Mouse (Mus musculus) CH12.LX (cell line): ENCODE measurements around the gene Prcc. TPM values are rescaled to one million over a fixed set of nuclear protein-coding genes. Genes with fewer than 3 reads are reported as not detected.

ENCODE experiments used
- DNase-seq: peaks from one replicate; pipeline ENCODE4 v3.0.0-alpha.2; 2013; ENCODE audit errors: extremely low read depth
- H3K27ac ChIP-seq: 2 replicates; pipeline ENCODE4 v1.5.1; 2012; ENCODE audit warnings: low read depth, mild to moderate bottlenecking, control low read depth, moderate library complexity; ENCODE audit not compliant: insufficient read depth
- H3K27me3 ChIP-seq: replicated peaks from 2 replicates; pipeline ENCODE3; 2012; ENCODE audit warnings: inconsistent platforms
- H3K36me3 ChIP-seq, 2 experiments: replicated peaks in 1 of 2; 2 replicates each; pipeline versions ENCODE3 to v1.6.1; 2012; ENCODE audit warnings: inconsistent platforms in 1 of 2, low read length in 1 of 2, mild to moderate bottlenecking in 1 of 2, mixed read lengths in 1 of 2, moderate library complexity in 1 of 2; ENCODE audit not compliant: control insufficient read depth in 1 of 2, insufficient read depth in 1 of 2
- H3K4me1 ChIP-seq, 2 experiments: 2 replicates each; pipeline ENCODE4 v1.6.1; 2012; ENCODE audit warnings: inconsistent platforms in 1 of 2, moderate library complexity in 1 of 2; ENCODE audit not compliant: insufficient read depth in 2 of 2, control insufficient read depth in 1 of 2
- H3K4me2 ChIP-seq: 2 replicates; pipeline ENCODE4 v1.6.1; 2012; ENCODE audit warnings: low read depth, mild to moderate bottlenecking, control low read depth; ENCODE audit not compliant: poor library complexity, insufficient read depth, severe bottlenecking
- H3K4me3 ChIP-seq, 3 experiments: fragments of 150-350 bp in 1 of 3; sonication (generic) in 1 of 3; replicated peaks in 1 of 3; 2 replicates each; pipeline versions ENCODE3 to v1.5.1; 2011 to 2012; ENCODE audit warnings: low read depth in 2 of 3, low read length in 2 of 3, mild to moderate bottlenecking in 2 of 3, moderate library complexity in 2 of 3, control low read depth in 1 of 3, improper control_type of control experiment in 1 of 3, inconsistent platforms in 1 of 3, mixed read lengths in 1 of 3; ENCODE audit not compliant: poor library complexity in 1 of 3
- H3K79me2 ChIP-seq: replicated peaks from 2 replicates; pipeline ENCODE4 v1.6.1; 2012; ENCODE audit warnings: mild to moderate bottlenecking, moderate library complexity; ENCODE audit not compliant: control insufficient read depth, poor library complexity, insufficient read depth, severe bottlenecking; ENCODE audit errors: extremely low read depth
- H3K9ac ChIP-seq: 2 replicates; pipeline ENCODE4 v1.6.1; 2012; ENCODE audit warnings: low read depth, mild to moderate bottlenecking, control low read depth, moderate library complexity; ENCODE audit not compliant: insufficient read depth
- H3K9me3 ChIP-seq: replicated peaks from 2 replicates; pipeline ENCODE3; 2012; ENCODE audit warnings: low read length, inconsistent platforms, mixed read lengths
- BHLHE40 ChIP-seq: IDR thresholded peaks from 2 replicates; pipeline ENCODE4 v1.6.1; 2011; ENCODE audit warnings: mild to moderate bottlenecking, low read depth, low read length, improper control_type of control experiment
- CHD1 ChIP-seq: IDR thresholded peaks from 2 replicates; pipeline ENCODE4 v1.6.1; 2012; ENCODE audit warnings: low read depth, low read length, improper control_type of control experiment, inconsistent platforms
- CHD2 ChIP-seq: IDR thresholded peaks from 2 replicates; pipeline ENCODE4 v1.6.1; 2011; ENCODE audit warnings: low read length, improper control_type of control experiment
- CTCF ChIP-seq, 2 experiments: IDR thresholded peaks in 1 of 2; conservative IDR thresholded peaks in 1 of 2; 2 replicates each; pipeline ENCODE4 v1.5.1; 2011 to 2012; ENCODE audit warnings: low read depth in 2 of 2, low read length in 2 of 2, improper control_type of control experiment in 1 of 2, inconsistent platforms in 1 of 2, mild to moderate bottlenecking in 1 of 2, moderate library complexity in 1 of 2
- E2F4 ChIP-seq: IDR thresholded peaks from 2 replicates; pipeline ENCODE4 v1.6.1; 2011; ENCODE audit warnings: low read depth, low read length, improper control_type of control experiment; ENCODE audit not compliant: insufficient replicate concordance
- ELF1 ChIP-seq: IDR thresholded peaks from 2 replicates; pipeline ENCODE4 v1.6.1; 2014; ENCODE audit warnings: low read depth, mild to moderate bottlenecking, inconsistent platforms, low read length, improper control_type of control experiment
- EP300 ChIP-seq: IDR thresholded peaks from 2 replicates; pipeline ENCODE4 v1.6.1; 2011; ENCODE audit warnings: low read length, improper control_type of control experiment
- ETS1 ChIP-seq: conservative IDR thresholded peaks from 2 replicates; pipeline ENCODE4 v1.6.1; 2012; ENCODE audit warnings: low read depth, mild to moderate bottlenecking, inconsistent platforms, low read length, improper control_type of control experiment, moderate library complexity
- GABPA ChIP-seq: IDR thresholded peaks from 2 replicates; pipeline ENCODE4 v1.6.1; 2012; ENCODE audit warnings: low read depth, low read length, improper control_type of control experiment, inconsistent platforms; ENCODE audit not compliant: insufficient replicate concordance
- HCFC1 ChIP-seq: IDR thresholded peaks from 2 replicates; pipeline ENCODE4 v1.6.1; 2012; ENCODE audit warnings: low read depth, mild to moderate bottlenecking, inconsistent platforms, low read length, improper control_type of control experiment
- IRF4 ChIP-seq: IDR thresholded peaks from 2 replicates; pipeline ENCODE4 v1.6.1; 2014; ENCODE audit warnings: low read depth, mild to moderate bottlenecking, inconsistent platforms, low read length, improper control_type of control experiment
- JUN ChIP-seq: IDR thresholded peaks from 2 replicates; pipeline ENCODE4 v1.6.1; 2011; ENCODE audit warnings: low read depth, mild to moderate bottlenecking, low read length, improper control_type of control experiment, moderate library complexity; ENCODE audit not compliant: insufficient read depth
- JUND ChIP-seq: conservative IDR thresholded peaks from 2 replicates; pipeline ENCODE4 v1.6.1; 2011; ENCODE audit warnings: low read depth, low read length, improper control_type of control experiment
- KAT2A ChIP-seq: IDR thresholded peaks from 2 replicates; pipeline ENCODE4 v1.6.1; 2012; ENCODE audit warnings: low read length, improper control_type of control experiment, inconsistent platforms; ENCODE audit not compliant: insufficient replicate concordance
- MAFK ChIP-seq: IDR thresholded peaks from 2 replicates; pipeline ENCODE4 v1.6.1; 2011; ENCODE audit warnings: low read length, improper control_type of control experiment; ENCODE audit not compliant: insufficient replicate concordance
- MAX ChIP-seq: IDR thresholded peaks from 2 replicates; pipeline ENCODE4 v1.6.1; 2011; ENCODE audit warnings: low read length, improper control_type of control experiment
- MAZ ChIP-seq: IDR thresholded peaks from 2 replicates; pipeline ENCODE4 v1.6.1; 2012; ENCODE audit warnings: low read depth, mild to moderate bottlenecking, inconsistent platforms, low read length, improper control_type of control experiment, moderate library complexity
- MEF2A ChIP-seq: IDR thresholded peaks from 2 replicates; pipeline ENCODE4 v1.6.1; 2014; ENCODE audit warnings: low read depth, mild to moderate bottlenecking, inconsistent platforms, low read length, improper control_type of control experiment, borderline replicate concordance
- MXI1 ChIP-seq: IDR thresholded peaks from 2 replicates; pipeline ENCODE4 v1.6.1; 2011; ENCODE audit warnings: mild to moderate bottlenecking, low read depth, low read length, improper control_type of control experiment
- MYC ChIP-seq: IDR thresholded peaks from 2 replicates; pipeline ENCODE4 v1.6.1; 2011; ENCODE audit warnings: low read depth, mild to moderate bottlenecking, improper control_type of control experiment, low read length
- NELFE ChIP-seq: IDR thresholded peaks from 2 replicates; pipeline ENCODE4 v1.6.1; 2011; ENCODE audit warnings: low read depth, low read length, improper control_type of control experiment
- NRF1 ChIP-seq: IDR thresholded peaks from 2 replicates; pipeline ENCODE4 v1.6.1; 2014; ENCODE audit warnings: low read depth, mild to moderate bottlenecking, inconsistent platforms, low read length, improper control_type of control experiment, moderate library complexity
- PAX5 ChIP-seq: IDR thresholded peaks from 2 replicates; pipeline ENCODE4 v1.6.1; 2012; ENCODE audit warnings: low read length, inconsistent platforms, mixed read lengths
- POLR2A ChIP-seq: IDR thresholded peaks from 2 replicates; pipeline ENCODE4 v1.6.1; 2011; ENCODE audit warnings: low read depth, mild to moderate bottlenecking, improper control_type of control experiment, low read length
- POLR2AphosphoS2 ChIP-seq: IDR thresholded peaks from 2 replicates; pipeline ENCODE4 v1.6.1; 2011; ENCODE audit warnings: low read depth, low read length, improper control_type of control experiment
- RAD21 ChIP-seq: IDR thresholded peaks from 2 replicates; pipeline ENCODE4 v1.6.1; 2011; ENCODE audit warnings: low read depth, mild to moderate bottlenecking, low read length, improper control_type of control experiment, moderate library complexity
- RCOR1 ChIP-seq: conservative IDR thresholded peaks from 2 replicates; pipeline ENCODE4 v1.6.1; 2012; ENCODE audit warnings: low read depth, mild to moderate bottlenecking, inconsistent platforms, low read length, improper control_type of control experiment
- SIN3A ChIP-seq: IDR thresholded peaks from 2 replicates; pipeline ENCODE4 v1.6.1; 2012; ENCODE audit warnings: low read length, improper control_type of control experiment, inconsistent platforms
- SMC3 ChIP-seq: IDR thresholded peaks from 2 replicates; pipeline ENCODE4 v1.6.1; 2011; ENCODE audit warnings: low read depth, low read length, improper control_type of control experiment
- TBP ChIP-seq: conservative IDR thresholded peaks from 2 replicates; pipeline ENCODE4 v1.6.1; 2011; ENCODE audit warnings: low read depth, low read length, improper control_type of control experiment
- TCF12 ChIP-seq: IDR thresholded peaks from 2 replicates; pipeline ENCODE4 v1.6.1; 2014; ENCODE audit warnings: low read depth, mild to moderate bottlenecking, inconsistent platforms, low read length, improper control_type of control experiment
- UBTF ChIP-seq: IDR thresholded peaks from 2 replicates; pipeline ENCODE4 v1.6.1; 2012; ENCODE audit warnings: low read depth, mild to moderate bottlenecking, inconsistent platforms, low read length, improper control_type of control experiment, moderate library complexity
- USF1 ChIP-seq: IDR thresholded peaks from 2 replicates; pipeline ENCODE4 v1.6.1; 2014; ENCODE audit warnings: low read depth, mild to moderate bottlenecking, inconsistent platforms, low read length, improper control_type of control experiment
- USF2 ChIP-seq: conservative IDR thresholded peaks from 2 replicates; pipeline ENCODE4 v1.6.1; 2011; ENCODE audit warnings: low read depth, low read length, improper control_type of control experiment
- ZC3H11A ChIP-seq: IDR thresholded peaks from 2 replicates; pipeline ENCODE4 v1.6.1; 2012; ENCODE audit warnings: low read depth, mild to moderate bottlenecking, inconsistent platforms, low read length, improper control_type of control experiment
- ZKSCAN1 ChIP-seq: IDR thresholded peaks from 2 replicates; pipeline ENCODE4 v1.6.1; 2012; ENCODE audit warnings: low read depth, inconsistent platforms, low read length, improper control_type of control experiment, borderline replicate concordance
- ZMIZ1 ChIP-seq: IDR thresholded peaks from 2 replicates; pipeline ENCODE4 v1.6.1; 2012; ENCODE audit warnings: low read depth, mild to moderate bottlenecking, inconsistent platforms, low read length, improper control_type of control experiment
- ZNF384 ChIP-seq: IDR thresholded peaks from 2 replicates; pipeline ENCODE4 v1.6.1; 2012; ENCODE audit warnings: low read depth, low read length, improper control_type of control experiment, inconsistent platforms
- dilution Hi-C: fragments of 300-500 bp; cut with MboI; formaldehyde crosslinking; loops from 2 replicates; pipeline ENCODE4 v1.14.3; 2020; ENCODE audit warnings: low sequenced_read_pairs; ENCODE audit not compliant: extremely low pct_unique_long_range_greater_than_20kb, extremely low pct_ligation_motif_present
- in situ Hi-C: fragments of 300-500 bp; cut with MboI; formaldehyde crosslinking; loops from 3 replicates; pipeline ENCODE4 v1.14.3; 2019; ENCODE audit warnings: low sequenced_read_pairs, low pct_ligation_motif_present, low pct_unique_long_range_greater_than_20kb, mixed read lengths
- polyA plus RNA-seq: library from polyadenylated mRNA; unstranded; fragments of >175 nt; gene quantifications from 2 replicates; pipeline ENCODE4 v1.2.1, GENCODE M21; 2012; ENCODE audit warnings: low read depth; ENCODE audit not compliant: insufficient read length
- total RNA-seq, 2 experiments: library from RNA; depleted of rRNA; stranded (reverse); fragments of 300-350 nt in 1 of 2; fragments of >200 nt in 1 of 2; gene quantifications; 2 replicates each; pipeline ENCODE4 v1.2.3; 2012 to 2014

The Prcc gene
- total and polyA plus RNA-seq, 3 experiments: 26.4 to 58.5 (median 48.6) TPM

DNA sequence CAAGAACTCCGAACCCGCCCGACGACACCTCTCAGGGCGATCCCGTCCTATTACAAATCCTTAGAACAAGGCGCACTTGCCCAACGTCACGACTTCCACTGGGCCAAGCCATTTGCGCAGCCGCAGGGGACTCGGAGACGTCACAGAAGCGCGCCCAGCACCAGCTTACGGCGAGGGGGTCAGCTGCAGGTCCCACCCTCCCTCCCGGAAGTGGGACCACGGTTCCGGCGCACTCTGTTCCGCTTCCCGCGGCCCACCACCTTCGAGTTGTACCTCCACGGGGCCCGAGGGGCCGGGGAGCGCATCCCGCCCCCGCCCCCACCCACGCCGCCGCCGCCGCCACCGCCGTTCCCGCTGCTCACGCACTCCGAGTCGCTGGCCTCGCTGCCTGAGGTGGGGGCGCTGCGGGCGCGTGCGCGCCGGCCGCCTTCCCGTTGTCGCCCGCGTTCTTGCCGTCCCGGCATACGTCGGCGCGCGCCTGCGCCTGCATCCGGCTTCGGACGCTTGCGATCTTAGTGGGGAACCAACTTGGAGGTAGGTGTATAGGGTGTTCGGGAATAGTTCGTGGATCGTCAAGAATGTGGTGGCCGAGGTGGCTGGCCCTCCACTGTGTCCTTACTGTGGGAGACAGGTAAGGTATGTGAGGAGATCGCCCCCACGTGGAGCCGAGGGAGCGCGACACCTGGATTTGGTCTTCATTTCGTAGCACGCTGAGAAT, 44.8 kb upstream of the Prcc start, which contains the start of the genes Isg20l2 and Rrnad1:
Gene Isg20l2 (plus strand): TSS at position 237 of the 718 bp plus-strand sequence.
Gene Rrnad1 (minus strand): TSS at position 640 of the 718 bp plus-strand sequence.
- in situ Hi-C loops: no loop called here
- peak within 1 kb of the TSS; percentile 100 for H3K4me2 ChIP-seq
- no peaks in the 10 kb centered on the region for H3K27me3 ChIP-seq
- H3K9me3 ChIP-seq: no peaks in the 10 kb centered on the region
- H3K36me3 ChIP-seq: peaks cover 44 to 62% of the 10 kb centered on the region in 2 experiments
- peak; percentile 97 for DNase-seq
- H3K4me1 ChIP-seq: peaks cover 10 to 45% of the 10 kb centered on the region in 2 experiments
- peaks cover 62% of the 10 kb centered on the region for H3K79me2 ChIP-seq
- TF ChIP-seq ELF1: peak; percentile 90
- no peak for TF ChIP-seq MAFK
- TF ChIP-seq TCF12: peak; percentile 33; the same call in 1 of the 2 replicates
- no peak for TF ChIP-seq POLR2AphosphoS2
- peak; percentile 82; the same call in 1 of the 2 replicates for TF ChIP-seq MYC
- TF ChIP-seq CHD2: peak; percentile 42; the same call in 1 of the 2 replicates
- peak; percentile 48 to 74; a peak in 3 of 4 replicates for TF ChIP-seq CTCF (conservative IDR thresholded peaks at IDR 0.05 in 1 of 2, IDR thresholded peaks at IDR 0.05 in 1 of 2; ENCODE audit: low read depth in 2 of 2, low read length in 2 of 2)
- TF ChIP-seq NRF1: peak; percentile 84
- peak; percentile 60 for TF ChIP-seq POLR2A
- no peak for TF ChIP-seq UBTF
- TF ChIP-seq ZNF384: no peak
- no peak; the same call in 1 of the 2 replicates for TF ChIP-seq MEF2A
- TF ChIP-seq PAX5: no peak
- TF ChIP-seq USF2: no peak
- no peak for TF ChIP-seq ZKSCAN1
- TF ChIP-seq MAX: peak; percentile 82
- TF ChIP-seq RCOR1: no peak; the same call in 1 of the 2 replicates
- TF ChIP-seq ZC3H11A: no peak
- TF ChIP-seq USF1: no peak
- no peak; the same call in 1 of the 2 replicates for TF ChIP-seq ETS1
- TF ChIP-seq KAT2A: peak; percentile 75; the same call in 1 of the 2 replicates
- TF ChIP-seq EP300: no peak
- peak; percentile 43; the same call in 1 of the 2 replicates for TF ChIP-seq SMC3
- peak; percentile 72; the same call in 1 of the 2 replicates for TF ChIP-seq TBP
- TF ChIP-seq GABPA: peak; percentile 78
- no peak for TF ChIP-seq JUN
- peak; percentile 33 for TF ChIP-seq RAD21
- TF ChIP-seq CHD1: no peak
- TF ChIP-seq SIN3A: peak; percentile 57
- no peak for TF ChIP-seq ZMIZ1
- TF ChIP-seq MXI1: peak; percentile 73; the same call in 1 of the 2 replicates
- TF ChIP-seq MAZ: peak; percentile 85
- peak; percentile 74 for TF ChIP-seq IRF4
- TF ChIP-seq JUND: no peak
- peak; percentile 78 for TF ChIP-seq NELFE
- TF ChIP-seq HCFC1: peak; percentile 92
- TF ChIP-seq E2F4: 0 out of 2 replicates have a peak, but pooled peaks have one; percentile 16
- no peak for TF ChIP-seq BHLHE40
- peak within 1 kb of the TSS; percentile 90 to 93 (median 90) for H3K4me3 ChIP-seq
- H3K9ac ChIP-seq: peak within 1 kb of the TSS; percentile 86
- dilution Hi-C loops: no loop called here
- H3K27ac ChIP-seq: peak within 1 kb of the TSS; percentile 50
